Mouse (Mus musculus) MN1 (cell line): ENCODE measurements around the gene Atp6ap1.

Experiments used
- DNase-seq: peaks from one replicate; pipeline ENCODE4 v3.0.0-alpha.2; 2016; ENCODE audit warnings: low spot score

Atp6ap1 gene

GRCm38 (mm10) chrX:74296538-74297448 is at the start of gene Atp6ap1:
Atp6ap1 (plus strand) TSS chrX:74297097.
- peak; percentile 96 for DNase-seq

GRCm38 (mm10) chrX:74248651-74249050 is 48.2 kb upstream of the Atp6ap1 start:
- peak; percentile 68 for DNase-seq

GRCm38 (mm10) chrX:74249615-74250014 is 47.3 kb upstream of the Atp6ap1 start, which contains the start of gene Flna:
Flna (minus strand) TSS chrX:74249820.
- peak; percentile 78 for DNase-seq

GRCm38 (mm10) chrX:74254153-74254887 is 42.6 kb upstream of the Atp6ap1 start, which contains the start of gene Emd:
Emd (plus strand) TSS chrX:74254687.
- peak; percentile 95 for DNase-seq

GRCm38 (mm10) chrX:74254888-74255565 is 41.9 kb upstream of the Atp6ap1 start:
- DNase-seq = no peak

GRCm38 (mm10) chrX:74257746-74258145 is 39.2 kb upstream of the Atp6ap1 start:
- DNase-seq = no peak

- no peak for DNase-seq
These were observed 27.2 kb upstream of the Atp6ap1 start for GRCm38 (mm10) chrX:74269736-74270061.

- peak; percentile 97 for DNase-seq
These were observed 26.6 kb upstream of the Atp6ap1 start, which contains the start of gene Rpl10 for GRCm38 (mm10) chrX:74270062-74270901. Rpl10 (plus strand) TSS chrX:74270812.

GRCm38 (mm10) chrX:74270902-74271551 is 25.9 kb upstream of the Atp6ap1 start:
- peak; percentile 62 for DNase-seq

GRCm38 (mm10) chrX:74273422-74274322 is 23.2 kb upstream of the Atp6ap1 start:
- peak; percentile 15 for DNase-seq

- peak; percentile 19 for DNase-seq
These were observed 19.0 kb upstream of the Atp6ap1 start for GRCm38 (mm10) chrX:74277916-74278315.

- no peak for DNase-seq
These were observed 15.7 kb upstream of the Atp6ap1 start for GRCm38 (mm10) chrX:74281041-74281731.

GRCm38 (mm10) chrX:74281732-74282394 is 15.0 kb upstream of the Atp6ap1 start, which contains the start of the genes Taz and Dnase1l1:
Taz (plus strand) TSS chrX:74281912.
Dnase1l1 (minus strand) TSS chrX:74282337.
- DNase-seq = peak; percentile 84

GRCm38 (mm10) chrX:74282395-74283091 is 14.4 kb upstream of the Atp6ap1 start:
- peak; percentile 92 for DNase-seq

- no peak for DNase-seq
These were observed 13.8 kb upstream of the Atp6ap1 start for GRCm38 (mm10) chrX:74283092-74283437.

- DNase-seq = no peak
These were observed 3.5 kb upstream of the Atp6ap1 start for GRCm38 (mm10) chrX:74293431-74293830.

GRCm38 (mm10) chrX:74298348-74298747 is 1.5 kb downstream of the Atp6ap1 start:
- DNase-seq = no peak

- DNase-seq = no peak
These were observed 2.8 kb downstream of the Atp6ap1 start for GRCm38 (mm10) chrX:74299721-74300120.
